Mouse (Mus musculus) embryonic facial prominence, embryonic 12.5 days (tissue): ENCODE measurements at regions not wholly inside any gene's neighbourhood (a gene's known extent, or its start where the extent isn't known, plus 50 kb on each side); places are given as distances from the start of the nearest gene placed in this dataset.

Experiments used
- ATAC-seq: fragments of 200-750 bp; cut with Nextera tagmentation; 2 replicates; pipeline ENCODE4 v1.8.0; 2017; ENCODE audit not compliant: insufficient number of reproducible peaks, insufficient read depth, low FRiP score, low TSS enrichment
- H3K27ac ChIP-seq: fragments of 300-500 bp; sonication (generic); 2 replicates; pipeline ENCODE4 v1.5.1; 2016; ENCODE audit warnings: mild to moderate bottlenecking
- H3K27me3 ChIP-seq: fragments of 300-500 bp; sonication (generic); 2 replicates; pipeline ENCODE4 v1.6.1; 2016; ENCODE audit warnings: mild to moderate bottlenecking, moderate library complexity
- H3K36me3 ChIP-seq: fragments of 300-500 bp; sonication (generic); 2 replicates; pipeline ENCODE4 v1.6.1; 2016; ENCODE audit warnings: mild to moderate bottlenecking
- H3K4me1 ChIP-seq: fragments of 300-500 bp; sonication (generic); 2 replicates; pipeline ENCODE4 v1.6.1; 2016
- H3K4me2 ChIP-seq: fragments of 300-500 bp; sonication (generic); replicated peaks from 2 replicates; pipeline ENCODE4 v1.6.1; 2016; ENCODE audit warnings: mild to moderate bottlenecking, moderate library complexity
- H3K4me3 ChIP-seq: fragments of 300-500 bp; sonication (generic); 2 replicates; pipeline ENCODE4 v1.5.1; 2016; ENCODE audit warnings: mild to moderate bottlenecking
- H3K9ac ChIP-seq: fragments of 300-500 bp; sonication (generic); 2 replicates; pipeline ENCODE4 v1.6.1; 2016; ENCODE audit warnings: mild to moderate bottlenecking, moderate library complexity
- H3K9me3 ChIP-seq: fragments of 300-500 bp; sonication (generic); 2 replicates; pipeline ENCODE4 v1.6.1; 2016; ENCODE audit warnings: mild to moderate bottlenecking, moderate library complexity
- WGBS: fragments of 180-500 bp; shearing (Covaris S2); methylation state at CpG from one replicate; pipeline ENCODE4 v1.1.7; 2016; 5-methylcytosine and 5-hydroxymethylcytosine counted together

- 71% methylated on average over 15 of the region's 15 CpGs for WGBS
These were observed 107.2 kb upstream of the Vangl1 start for GRCm38 (mm10) chr3:102311482-102312225.

GRCm38 (mm10) chr3:102310243-102310642 is 105.8 kb upstream of the Vangl1 start:
- WGBS: 78% methylated on average over 9 of the region's 9 CpGs
- Histone ChIP-seq H3K4me3 (no peak overlapping the region), H3K4me2 (no peak overlapping the region), H3K4me1 (0 out of 2 replicates have a peak, but pooled peaks cover 3% of the 10 kb centered on the region), H3K9ac (no peak overlapping the region), H3K27ac (no peak overlapping the region), H3K36me3 (no peaks in the 10 kb centered on the region), H3K9me3 (no peaks in the 10 kb centered on the region), H3K27me3 (no peaks in the 10 kb centered on the region)
- ATAC-seq: 0 out of 2 replicates have a peak, but pooled peaks have one; percentile 52

More at GRCm38 (mm10) chr3:102311482-102312225, 107.2 kb upstream of the Vangl1 start:
- Histone ChIP-seq H3K4me1 (0 out of 2 replicates have a peak, but pooled peaks cover 3% of the 10 kb centered on the region), H3K27ac (0 out of 2 replicates have a peak overlapping the region, but pooled peaks have one; percentile 36), H3K9me3 (no peaks in the 10 kb centered on the region), H3K36me3 (no peaks in the 10 kb centered on the region), H3K27me3 (0 out of 2 replicates have a peak, but pooled peaks cover 3% of the 10 kb centered on the region), H3K4me3 (no peak overlapping the region), H3K9ac (no peak overlapping the region), H3K4me2 (no peak overlapping the region)
- no peak for ATAC-seq

GRCm38 (mm10) chr3:102309756-102310155 is 105.3 kb upstream of the Vangl1 start:
- H3K4me1 ChIP-seq: 0 out of 2 replicates have a peak, but pooled peaks cover 3% of the 10 kb centered on the region
- ATAC-seq: no peak
- H3K4me3 ChIP-seq: no peak overlapping the region
- H3K9ac ChIP-seq: no peak overlapping the region
- no peak overlapping the region for H3K27ac ChIP-seq
- no peaks in the 10 kb centered on the region for H3K36me3 ChIP-seq
- WGBS: 20% methylated on average over 9 of the region's 9 CpGs
- H3K27me3 ChIP-seq: no peaks in the 10 kb centered on the region
- no peak overlapping the region for H3K4me2 ChIP-seq
- no peaks in the 10 kb centered on the region for H3K9me3 ChIP-seq

GRCm38 (mm10) chr3:102307656-102308055 is 103.2 kb upstream of the Vangl1 start:
- no peaks in the 10 kb centered on the region for H3K9me3 ChIP-seq
- no peaks in the 10 kb centered on the region for H3K27me3 ChIP-seq
- no peak overlapping the region for H3K9ac ChIP-seq
- H3K4me1 ChIP-seq: 0 out of 2 replicates have a peak, but pooled peaks cover 3% of the 10 kb centered on the region
- H3K4me3 ChIP-seq: no peak overlapping the region
- no peak overlapping the region for H3K27ac ChIP-seq
- WGBS: 80% methylated on average over 1 of the region's 1 CpGs
- ATAC-seq: no peak
- no peaks in the 10 kb centered on the region for H3K36me3 ChIP-seq
- no peak overlapping the region for H3K4me2 ChIP-seq

DNA sequence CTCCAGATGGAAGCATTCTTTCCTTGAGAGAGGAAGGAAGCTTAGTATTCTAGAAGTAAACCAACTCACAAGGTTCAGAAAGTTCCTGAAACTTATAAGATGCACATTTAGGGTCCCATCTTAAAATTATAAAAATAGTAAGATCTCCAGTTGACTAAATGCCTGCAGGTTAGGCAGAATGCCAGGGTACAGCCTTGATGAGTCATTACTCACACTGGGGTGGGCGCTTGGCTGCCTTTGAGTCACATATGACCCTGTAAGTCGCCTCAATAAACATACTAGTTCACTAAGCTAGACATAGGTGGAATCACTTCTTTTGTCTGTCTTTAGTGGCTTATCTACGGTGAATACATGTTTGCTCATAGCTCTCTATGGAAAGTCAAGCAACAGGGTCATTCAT is 87.9 kb upstream of the Vangl1 start:
- no peaks in the 10 kb centered on the region for H3K36me3 ChIP-seq

GRCm38 (mm10) chr3:102281983-102282382 is 77.5 kb upstream of the Vangl1 start:
- H3K36me3 ChIP-seq: no peaks in the 10 kb centered on the region
- no peak overlapping the region for H3K4me2 ChIP-seq
- H3K27me3 ChIP-seq: no peaks in the 10 kb centered on the region
- WGBS: 88% methylated on average over 4 of the region's 4 CpGs
- ATAC-seq: no peak
- no peak overlapping the region for H3K4me3 ChIP-seq
- no peak overlapping the region for H3K27ac ChIP-seq
- H3K9me3 ChIP-seq: no peaks in the 10 kb centered on the region
- no peak overlapping the region for H3K9ac ChIP-seq
- H3K4me1 ChIP-seq: no peaks in the 10 kb centered on the region

More for the DNA sequence above, 87.9 kb upstream of the Vangl1 start:
- Histone ChIP-seq H3K27ac (no peak overlapping the region), H3K4me2 (no peak overlapping the region), H3K9ac (no peak overlapping the region), H3K4me1 (no peaks in the 10 kb centered on the region), H3K27me3 (no peaks in the 10 kb centered on the region), H3K4me3 (no peak overlapping the region), H3K9me3 (0 out of 2 replicates have a peak, but pooled peaks cover 4% of the 10 kb centered on the region)
- WGBS: 86% methylated on average over 3 of the region's 3 CpGs
- ATAC-seq: no peak

GRCm38 (mm10) chr3:102276758-102277157 is 72.3 kb upstream of the Vangl1 start:
- Histone ChIP-seq H3K9me3 (no peaks in the 10 kb centered on the region), H3K4me2 (no peak overlapping the region), H3K4me3 (no peak overlapping the region), H3K36me3 (no peaks in the 10 kb centered on the region), H3K27me3 (no peaks in the 10 kb centered on the region), H3K27ac (no peak overlapping the region), H3K4me1 (0 out of 2 replicates have a peak, but pooled peaks cover 3% of the 10 kb centered on the region), H3K9ac (no peak overlapping the region)
- 62% methylated on average over 2 of the region's 2 CpGs for WGBS
- no peak for ATAC-seq

GRCm38 (mm10) chr3:102276283-102276682 is 71.8 kb upstream of the Vangl1 start:
- Histone ChIP-seq H3K4me2 (no peak overlapping the region), H3K4me1 (0 out of 2 replicates have a peak, but pooled peaks cover 3% of the 10 kb centered on the region), H3K27ac (no peak overlapping the region), H3K27me3 (no peaks in the 10 kb centered on the region), H3K9ac (no peak overlapping the region), H3K4me3 (no peak overlapping the region), H3K9me3 (no peaks in the 10 kb centered on the region), H3K36me3 (no peaks in the 10 kb centered on the region)
- no peak for ATAC-seq
- WGBS: 87% methylated on average over 2 of the region's 2 CpGs

- Histone ChIP-seq H3K4me2 (no peak overlapping the region), H3K9me3 (no peaks in the 10 kb centered on the region), H3K27me3 (no peaks in the 10 kb centered on the region), H3K4me3 (no peak overlapping the region), H3K36me3 (no peaks in the 10 kb centered on the region), H3K9ac (no peak overlapping the region), H3K27ac (no peak overlapping the region), H3K4me1 (0 out of 2 replicates have a peak, but pooled peaks cover 3% of the 10 kb centered on the region)
- WGBS: 78% methylated on average over 7 of the region's 7 CpGs
- no peak for ATAC-seq
These were observed 70.9 kb upstream of the Vangl1 start for GRCm38 (mm10) chr3:102275256-102276022.

- Histone ChIP-seq H3K4me1 (peaks cover 13% of the 10 kb centered on the region), H3K36me3 (no peaks in the 10 kb centered on the region), H3K4me2 (no peak overlapping the region), H3K9ac (no peak overlapping the region), H3K27me3 (no peaks in the 10 kb centered on the region), H3K4me3 (no peak overlapping the region), H3K27ac (no peak overlapping the region), H3K9me3 (no peaks in the 10 kb centered on the region)
- 94% methylated on average over 6 of the region's 6 CpGs for WGBS
- no peak for ATAC-seq
These were observed 66.3 kb upstream of the Vangl1 start for GRCm38 (mm10) chr3:102270779-102271178.

- no peak overlapping the region for H3K9ac ChIP-seq
- H3K4me3 ChIP-seq: no peak overlapping the region
- no peak for ATAC-seq
- WGBS: 53% methylated on average over 6 of the region's 6 CpGs
- H3K27ac ChIP-seq: no peak overlapping the region
- no peaks in the 10 kb centered on the region for H3K36me3 ChIP-seq
- H3K9me3 ChIP-seq: no peaks in the 10 kb centered on the region
- H3K4me2 ChIP-seq: no peak overlapping the region
- no peaks in the 10 kb centered on the region for H3K27me3 ChIP-seq
- H3K4me1 ChIP-seq: peaks cover 11% of the 10 kb centered on the region
These were observed 65.8 kb upstream of the Vangl1 start for GRCm38 (mm10) chr3:102270257-102270656.
